Mouse (Mus musculus): ENCODE measurements at regions not wholly inside any gene's neighbourhood (a gene's known extent, or its start where the extent isn't known, plus 50 kb on each side); places are given as distances from the start of the nearest gene placed in this dataset.

- TF ChIP-seq CTCF (IDR thresholded peaks at IDR 0.05; ENCODE audit: low read depth) (no peak), EP300 (IDR thresholded peaks at IDR 0.05; ENCODE audit: low read depth) (no peak)
These were observed 83.4 kb upstream of the Tas2r134 start for GRCm38 (mm10) chr2:51543949-51544348.

Measured in liver, postnatal 0 days (tissue).